Mouse (Mus musculus) macrophage (primary cell): ENCODE results near the gene Pradc1. TPM values are rescaled to one million over a fixed set of nuclear protein-coding genes. Genes with fewer than 3 reads are reported as not detected.

ENCODE experiments used
- H3K27ac ChIP-seq: fragments of 350-480 bp; formaldehyde crosslinking; 2 replicates; pipeline ENCODE4 v1.9.0; 2021
- H3K36me3 ChIP-seq: fragments of 350-480 bp; formaldehyde crosslinking; 2 replicates; pipeline ENCODE4 v1.9.0; 2021; ENCODE audit errors: inconsistent target
- H3K4me3 ChIP-seq: fragments of 350-480 bp; formaldehyde crosslinking; 2 replicates; pipeline ENCODE4 v1.9.0; 2021; ENCODE audit errors: inconsistent target
- H3K79me2 ChIP-seq: fragments of 350-480 bp; formaldehyde crosslinking; 2 replicates; pipeline ENCODE4 v1.9.0; 2021; ENCODE audit errors: inconsistent target
- WGBS: methylation state at CpG from one replicate; pipeline ENCODE4 v1.1.7; 2026; ENCODE audit warnings: inconsistent platforms; ENCODE audit not compliant: missing documents; 5-methylcytosine and 5-hydroxymethylcytosine counted together
- polyA plus RNA-seq: library from polyadenylated mRNA; stranded (reverse); fragments of 250-400 nt; gene quantifications from 3 replicates; pipeline ENCODE4 v1.2.4, GENCODE M21; 2018; ENCODE audit warnings: inconsistent platforms
- total RNA-seq, 78 experiments: library from RNA; depleted of rRNA; stranded (reverse); fragments of 250-400 nt; gene quantifications; 1 replicate in 9 of 78; 2 replicates in 24 of 78; 3 replicates in 43 of 78; 4 replicates in 2 of 78; pipeline ENCODE4 v1.2.4; 2018; ENCODE audit warnings: inconsistent platforms in 56 of 78

Pradc1 gene
- total RNA-seq (2018; cell fraction: chromatin; rRNA removed) = 10 to 100 TPM in 5 of 26 experiments, 1 to 10 TPM in 19, not detected in 2; 1.1 to 16.3 (median 4.7) TPM
- total RNA-seq (2018; cell fraction: cytosol; rRNA removed) = 1 to 10 TPM; 2.3 to 6.9 (median 4.7) TPM
- total RNA-seq (2018; cell fraction: nucleus; rRNA removed) = 10 to 100 TPM in 4 of 26 experiments, 1 to 10 TPM in 21, under 1 TPM in 1; 0.85 to 20.5 (median 4.6) TPM
- polyA plus RNA-seq = 3.2 to 11.8 TPM (median 7.2 TPM) in 3 replicates

GRCm38 (mm10) chr6:85451664-85452410, at the start of gene Pradc1:
Gene Pradc1, minus strand, starts transcription at chr6:85451970.
- Histone ChIP-seq H3K4me3 (peak within 1 kb of the TSS; percentile 93), H3K27ac (peak within 1 kb of the TSS; percentile 88), H3K36me3 (no peaks in the 10 kb centered on the region), H3K79me2 (peaks cover 50% of the 10 kb centered on the region)
- WGBS = 0% methylated on average over 53 of the region's 54 CpGs

- Histone ChIP-seq H3K4me3 (no peak overlapping the region), H3K79me2 (no peaks in the 10 kb centered on the region), H3K36me3 (no peaks in the 10 kb centered on the region), H3K27ac (no peak overlapping the region)
- WGBS = 58% methylated on average over 1 of the region's 1 CpGs
These were observed 48.6 kb upstream of the Pradc1 start for GRCm38 (mm10) chr6:85500416-85500815.

GRCm38 (mm10) chr6:85498147-85498546, 46.4 kb upstream of the Pradc1 start:
- Histone ChIP-seq H3K79me2 (no peaks in the 10 kb centered on the region), H3K4me3 (no peak overlapping the region), H3K36me3 (no peaks in the 10 kb centered on the region), H3K27ac (no peak overlapping the region)
- WGBS = 63% methylated on average over 9 of the region's 9 CpGs

GRCm38 (mm10) chr6:85496976-85497375, 45.2 kb upstream of the Pradc1 start:
- H3K79me2 ChIP-seq = no peaks in the 10 kb centered on the region
- no peak overlapping the region for H3K4me3 ChIP-seq
- no peak overlapping the region for H3K27ac ChIP-seq
- H3K36me3 ChIP-seq = no peaks in the 10 kb centered on the region

- Histone ChIP-seq H3K27ac (no peak overlapping the region), H3K79me2 (no peaks in the 10 kb centered on the region), H3K4me3 (no peak overlapping the region), H3K36me3 (no peaks in the 10 kb centered on the region)
- WGBS = 96% methylated on average over 3 of the region's 3 CpGs
These were observed 39.8 kb upstream of the Pradc1 start for GRCm38 (mm10) chr6:85491606-85492005.

- Histone ChIP-seq H3K27ac (no peak overlapping the region), H3K4me3 (no peak overlapping the region), H3K79me2 (no peaks in the 10 kb centered on the region), H3K36me3 (no peaks in the 10 kb centered on the region)
- WGBS = 76% methylated on average over 4 of the region's 4 CpGs
These were observed 38.5 kb upstream of the Pradc1 start for GRCm38 (mm10) chr6:85490252-85490651.

DNA sequence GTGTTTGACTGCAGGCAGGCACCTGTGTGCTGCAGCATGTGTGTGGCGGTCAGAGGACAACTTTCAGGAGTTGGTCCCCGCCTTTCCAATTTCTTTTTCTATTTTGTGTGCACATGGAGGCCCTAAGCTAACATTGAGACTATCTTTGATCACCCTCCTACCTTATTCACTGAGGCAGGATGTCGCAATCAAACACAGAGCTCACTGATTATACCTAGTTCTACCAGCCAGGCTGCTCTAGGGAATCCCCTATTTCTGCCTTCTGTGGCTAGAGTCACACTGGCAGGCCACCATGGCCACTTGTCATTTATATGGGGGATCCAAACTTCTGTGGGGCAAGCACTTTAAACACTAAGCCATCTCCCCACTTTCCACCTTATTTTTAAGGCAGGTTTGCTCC, 37.9 kb upstream of the Pradc1 start:
- WGBS = 78% methylated on average over 3 of the region's 3 CpGs
- no peak overlapping the region for H3K27ac ChIP-seq
- no peaks in the 10 kb centered on the region for H3K79me2 ChIP-seq
- H3K36me3 ChIP-seq = no peaks in the 10 kb centered on the region
- no peak overlapping the region for H3K4me3 ChIP-seq

DNA sequence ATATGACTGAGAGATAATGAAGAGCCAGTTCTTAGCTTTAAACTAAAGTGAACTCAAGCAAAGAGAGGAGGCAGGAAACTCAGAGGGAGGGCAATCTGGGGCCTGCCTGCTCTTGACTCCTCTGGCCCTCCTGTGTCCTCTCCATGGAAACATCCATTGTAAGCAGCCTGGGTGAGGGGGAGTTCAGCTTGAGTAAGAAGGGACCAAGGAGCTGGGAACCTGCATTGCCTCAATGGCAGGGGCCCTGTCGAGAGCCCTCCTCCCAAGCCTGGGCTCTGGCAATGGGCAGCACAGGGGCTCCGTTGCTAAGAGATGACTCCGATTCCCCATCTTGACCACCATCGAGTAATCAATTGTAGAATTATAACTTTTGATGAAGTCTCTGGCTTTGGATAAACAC, 36.7 kb upstream of the Pradc1 start:
- Histone ChIP-seq H3K4me3 (no peak overlapping the region), H3K79me2 (no peaks in the 10 kb centered on the region), H3K27ac (no peak overlapping the region), H3K36me3 (no peaks in the 10 kb centered on the region)
- 97% methylated on average over 4 of the region's 4 CpGs for WGBS

- no peaks in the 10 kb centered on the region for H3K79me2 ChIP-seq
- H3K27ac ChIP-seq = no peak overlapping the region
- no peaks in the 10 kb centered on the region for H3K36me3 ChIP-seq
- 87% methylated on average over 2 of the region's 2 CpGs for WGBS
- no peak overlapping the region for H3K4me3 ChIP-seq
These were observed 34.0 kb upstream of the Pradc1 start for GRCm38 (mm10) chr6:85485738-85486137.

DNA sequence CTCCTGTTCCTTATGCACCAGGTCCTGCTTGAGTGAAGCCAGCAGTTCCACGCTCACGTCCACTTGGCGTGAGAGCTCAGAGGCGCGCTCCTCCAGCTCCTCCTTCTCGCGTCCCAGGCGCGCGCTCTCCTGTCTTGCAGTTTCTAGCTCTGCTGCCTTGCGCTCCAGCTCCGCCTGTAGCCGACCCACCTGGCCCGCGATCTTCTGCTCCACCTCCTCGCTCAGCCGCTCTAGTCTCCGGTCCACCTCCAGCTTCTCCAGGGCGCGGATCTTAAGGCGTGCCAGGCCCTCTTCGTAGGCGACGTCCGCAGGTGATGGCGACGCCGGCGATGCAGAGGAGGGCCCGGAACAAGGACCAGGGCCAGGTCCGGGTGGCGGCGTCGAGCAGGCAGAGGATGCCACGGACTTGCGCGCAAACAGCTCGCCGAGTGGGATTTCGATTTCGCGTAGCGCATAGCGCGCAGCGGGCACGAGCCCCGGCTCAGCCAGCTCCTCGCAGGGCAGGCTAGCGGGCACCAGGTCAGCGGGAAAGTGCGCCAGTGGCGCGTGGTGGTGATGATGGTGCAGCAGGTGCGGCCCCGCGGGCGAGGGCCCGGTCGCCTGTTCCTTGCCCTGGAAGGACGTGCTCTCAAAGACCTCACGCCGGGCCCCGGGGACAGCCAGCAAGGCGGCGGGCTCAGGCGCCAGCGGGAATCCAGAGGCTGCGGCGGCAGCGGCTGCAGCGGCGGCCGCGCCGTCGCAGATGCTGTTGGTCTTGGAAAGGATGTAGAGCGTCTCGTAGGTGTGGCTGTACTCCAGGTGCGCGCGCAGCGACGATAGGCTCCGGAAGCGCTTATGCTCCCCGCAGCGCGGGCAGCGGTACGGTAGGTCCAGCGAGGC, 32.3 kb upstream of the Pradc1 start:
- Histone ChIP-seq H3K4me3 (no peak overlapping the region), H3K27ac (no peak overlapping the region), H3K36me3 (no peaks in the 10 kb centered on the region), H3K79me2 (no peaks in the 10 kb centered on the region)
- WGBS = 8% methylated on average over 85 of the region's 92 CpGs

DNA sequence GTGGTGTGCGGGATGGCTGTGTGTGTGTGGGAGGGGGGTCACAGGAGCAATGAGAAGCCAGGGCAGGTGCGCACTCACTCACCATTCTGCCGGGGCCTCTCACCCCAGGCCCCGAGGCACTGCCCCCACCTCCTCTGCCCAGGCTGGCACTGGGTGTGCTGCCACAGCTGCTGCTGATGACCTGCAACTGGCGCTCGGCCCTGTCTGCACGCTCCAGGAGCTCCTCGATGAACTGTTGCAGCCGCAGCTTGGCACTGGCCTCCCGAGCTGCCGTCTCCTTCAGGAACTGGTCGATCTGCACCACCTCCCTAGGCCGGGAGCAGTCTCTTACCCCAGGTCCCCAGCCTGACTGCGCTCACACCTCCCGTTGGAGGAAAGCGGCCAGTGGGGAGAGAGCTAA, 28.9 kb upstream of the Pradc1 start:
- 73% methylated on average over 13 of the region's 16 CpGs for WGBS
- no peak overlapping the region for H3K4me3 ChIP-seq
- H3K36me3 ChIP-seq = no peaks in the 10 kb centered on the region
- no peak overlapping the region for H3K27ac ChIP-seq
- H3K79me2 ChIP-seq = no peaks in the 10 kb centered on the region

DNA sequence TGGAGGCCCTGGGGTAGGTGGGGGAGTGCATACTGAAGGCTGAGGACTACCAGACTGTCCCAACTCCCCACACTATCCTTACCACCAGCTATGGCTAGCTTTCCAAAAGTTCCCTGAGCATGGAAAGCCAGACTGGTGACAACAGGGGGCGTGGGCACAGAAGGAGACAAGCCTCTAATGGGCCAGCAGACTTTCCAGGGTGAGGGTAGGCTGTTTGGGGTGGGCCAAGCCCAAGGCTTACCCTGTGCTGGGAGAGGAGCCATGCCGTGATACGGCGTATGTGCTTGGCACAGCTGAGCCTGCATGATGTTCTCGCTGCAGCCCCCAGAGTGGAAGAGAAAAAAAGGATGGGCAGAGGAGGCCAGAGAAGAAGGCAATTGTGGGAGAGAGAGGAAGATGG, 28.2 kb upstream of the Pradc1 start:
- 82% methylated on average over 5 of the region's 5 CpGs for WGBS
- no peaks in the 10 kb centered on the region for H3K79me2 ChIP-seq

DNA sequence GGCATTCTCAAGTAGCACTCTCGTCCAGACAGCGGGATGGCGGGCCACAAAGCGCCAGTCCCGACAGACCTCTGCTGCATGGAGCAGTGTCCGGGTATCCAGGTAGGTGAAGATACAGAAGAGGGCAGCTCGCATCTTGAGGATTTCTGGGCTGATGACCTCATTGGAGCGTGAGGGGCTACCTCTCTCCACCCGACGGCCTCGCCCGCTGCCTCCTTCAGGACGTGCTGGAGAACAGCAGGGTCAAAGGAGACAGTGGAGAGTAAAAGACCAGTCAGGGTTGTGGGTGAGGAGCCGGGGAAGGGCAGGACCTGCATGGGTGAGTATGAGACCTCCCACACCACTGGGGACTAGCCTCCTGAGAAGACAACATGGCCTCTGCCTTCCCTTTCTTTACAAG, 26.6 kb upstream of the Pradc1 start:
- no peak overlapping the region for H3K27ac ChIP-seq
- 36% methylated on average over 14 of the region's 14 CpGs for WGBS
- no peaks in the 10 kb centered on the region for H3K79me2 ChIP-seq
- no peaks in the 10 kb centered on the region for H3K36me3 ChIP-seq
- H3K4me3 ChIP-seq = no peak overlapping the region

More for the DNA sequence above, 28.2 kb upstream of the Pradc1 start:
- no peak overlapping the region for H3K4me3 ChIP-seq
- H3K27ac ChIP-seq = no peak overlapping the region
- no peaks in the 10 kb centered on the region for H3K36me3 ChIP-seq

DNA sequence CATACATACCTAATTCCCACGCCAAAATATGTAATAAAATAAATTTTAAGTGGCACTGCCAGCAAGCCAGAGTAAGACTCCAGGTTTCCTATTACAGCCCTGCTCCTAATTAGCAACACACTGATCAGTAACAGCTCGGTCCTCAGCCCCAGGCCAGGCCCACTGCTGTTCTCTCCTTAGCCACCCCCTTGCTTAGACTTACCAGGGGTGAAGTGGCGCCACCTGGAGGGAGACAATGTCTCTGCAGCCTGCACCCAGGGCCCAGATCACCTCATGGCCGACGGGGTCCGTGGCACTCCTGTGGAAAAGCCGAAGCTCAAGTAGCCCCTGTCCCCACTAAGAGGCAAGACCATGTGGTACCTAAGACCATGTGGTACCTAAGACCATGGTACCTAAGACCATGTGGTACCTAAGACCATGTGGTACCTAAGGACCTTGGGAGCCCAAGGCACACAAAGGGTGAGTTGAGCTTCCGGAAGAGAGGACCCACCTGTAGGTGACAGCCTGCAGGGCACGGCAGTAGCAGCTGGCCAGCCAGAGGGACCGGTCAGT, 25.7 kb upstream of the Pradc1 start:
- Histone ChIP-seq H3K4me3 (no peak overlapping the region), H3K36me3 (no peaks in the 10 kb centered on the region), H3K27ac (no peak overlapping the region), H3K79me2 (no peaks in the 10 kb centered on the region)
- 33% methylated on average over 9 of the region's 10 CpGs for WGBS

GRCm38 (mm10) chr6:85475581-85475980, 23.8 kb upstream of the Pradc1 start:
- Histone ChIP-seq H3K27ac (no peak overlapping the region), H3K79me2 (no peaks in the 10 kb centered on the region), H3K4me3 (no peak overlapping the region), H3K36me3 (no peaks in the 10 kb centered on the region)
- 87% methylated on average over 3 of the region's 3 CpGs for WGBS
